Mouse (Mus musculus) v-Abl transformed pro-B cells (cell line): Measurements from ENCODE around the gene Olfr517.

ENCODE experiments used
- in situ Hi-C, 2 experiments: fragments of 400-800 bp; cut with MboI; formaldehyde crosslinking; loops; one replicate each; pipeline ENCODE4 v1.15.1; 2025; ENCODE audit not compliant: unreplicated experiment in 2 of 2

Olfr517 gene

DNA sequence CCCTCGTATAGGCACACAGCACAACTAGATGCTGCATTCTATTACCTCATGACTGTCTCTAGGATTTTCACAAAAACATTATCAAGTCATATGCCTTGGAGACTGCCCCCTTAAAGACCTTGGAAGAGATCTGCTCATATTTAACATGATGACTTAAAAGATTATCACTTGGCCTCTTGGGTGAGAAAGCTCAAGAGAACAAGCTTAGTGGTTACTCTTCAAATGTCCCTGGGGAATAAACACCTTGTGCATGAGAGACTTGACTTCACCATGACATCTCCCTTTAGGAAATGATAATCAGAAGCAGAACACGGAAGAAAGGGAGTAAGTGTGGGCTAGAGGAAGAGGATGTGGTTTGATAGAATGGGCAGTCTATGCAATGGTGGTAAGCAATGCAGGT lies at the start of gene Olfr517:
Gene Olfr517 (minus strand): TSS at position 101 of the 400 bp plus-strand sequence.
- in situ Hi-C loops: no loop called here

- in situ Hi-C loops: no loop called here
Observed at GRCm38 (mm10) chr7:108903969-108904368, 31.8 kb upstream of the Olfr517 start.

DNA sequence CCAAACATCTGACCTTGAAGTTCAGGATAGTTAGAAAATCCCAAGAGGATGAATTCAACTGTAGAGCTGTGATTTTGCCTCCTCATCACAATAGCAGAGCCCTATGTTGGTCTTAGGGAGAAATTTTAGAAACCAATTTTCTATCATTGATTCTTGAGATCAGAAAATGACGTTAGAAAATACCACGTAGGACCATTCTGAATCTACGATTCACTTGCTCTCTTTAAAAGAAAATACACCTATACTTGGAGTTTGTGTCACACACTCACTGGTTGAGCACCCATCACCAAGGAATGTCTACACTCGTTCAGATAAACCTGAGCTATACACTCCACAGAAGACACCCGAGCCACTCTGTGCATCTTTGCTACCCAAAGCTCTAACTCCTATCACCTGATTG lies 22.1 kb upstream of the Olfr517 start, which contains the start of gene Olfr519:
Gene Olfr519 (minus strand): TSS at position 101 of the 400 bp plus-strand sequence.
- in situ Hi-C loops: no loop called here

- in situ Hi-C loops: no loop called here
Observed at GRCm38 (mm10) chr7:108884906-108885305, 12.7 kb upstream of the Olfr517 start, which contains the start of gene Olfr518. Gene Olfr518, minus strand, starts transcription at chr7:108885006.

DNA sequence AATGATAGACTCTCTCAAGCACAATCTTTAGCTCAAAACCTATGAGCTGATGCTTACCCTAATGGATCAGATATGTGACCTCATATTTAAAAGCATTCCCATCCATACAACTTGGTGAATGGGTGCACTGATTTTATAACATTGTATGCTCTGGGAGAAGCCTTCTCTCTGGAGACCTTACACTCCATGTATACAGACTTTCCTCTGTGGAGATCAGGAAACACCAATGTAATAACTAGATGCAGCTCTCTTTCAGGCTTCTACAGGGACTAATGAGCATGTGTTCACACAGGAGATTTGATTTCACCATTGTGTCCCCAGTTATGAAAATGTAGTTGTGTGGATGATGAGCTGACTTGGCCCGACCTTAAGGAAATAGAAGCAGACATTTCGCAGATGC lies 21.8 kb downstream of the Olfr517 start, which contains the start of gene Olfr516:
Gene Olfr516 (minus strand): TSS at position 101 of the 400 bp plus-strand sequence.
- in situ Hi-C loops: no loop called here

DNA sequence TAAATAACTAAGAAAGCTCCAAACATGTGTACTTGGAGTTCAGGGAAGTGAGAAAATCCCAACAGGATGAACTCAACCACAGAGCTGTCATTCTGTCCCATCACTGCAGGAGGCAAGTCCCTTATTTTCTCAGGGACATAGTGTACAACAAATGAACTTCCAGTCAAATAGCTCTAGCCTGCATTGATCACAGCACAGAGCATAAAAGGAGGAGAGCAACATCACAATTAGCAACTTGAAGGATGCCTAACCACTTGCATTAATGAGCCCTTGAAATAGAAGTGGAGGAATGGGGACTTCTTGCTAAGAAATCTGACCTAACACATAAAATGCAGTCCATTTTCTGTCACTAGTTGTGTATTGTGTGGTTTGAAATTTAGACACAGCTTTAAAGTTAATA lies 46.3 kb downstream of the Olfr517 start, which contains the start of gene Olfr514:
Gene Olfr514 (minus strand): TSS at position 101 of the 400 bp plus-strand sequence.
- in situ Hi-C loops: no loop called here
